Mouse (Mus musculus) CH12.LX (cell line): Measurements from ENCODE around the gene Ddn. TPM values are rescaled to one million over a fixed set of nuclear protein-coding genes. Genes with fewer than 3 reads are reported as not detected.

Experiments used
- DNase-seq: peaks from one replicate; pipeline ENCODE4 v3.0.0-alpha.2; 2013; ENCODE audit errors: extremely low read depth
- H3K27ac ChIP-seq: 2 replicates; pipeline ENCODE4 v1.5.1; 2012; ENCODE audit warnings: low read depth, mild to moderate bottlenecking, control low read depth, moderate library complexity; ENCODE audit not compliant: insufficient read depth
- H3K27me3 ChIP-seq: replicated peaks from 2 replicates; pipeline ENCODE3; 2012; ENCODE audit warnings: inconsistent platforms
- H3K36me3 ChIP-seq, 2 experiments: replicated peaks in 1 of 2; 2 replicates each; pipeline versions ENCODE3 to v1.6.1; 2012; ENCODE audit warnings: inconsistent platforms in 1 of 2, low read length in 1 of 2, mild to moderate bottlenecking in 1 of 2, mixed read lengths in 1 of 2, moderate library complexity in 1 of 2; ENCODE audit not compliant: control insufficient read depth in 1 of 2, insufficient read depth in 1 of 2
- H3K4me1 ChIP-seq, 2 experiments: 2 replicates each; pipeline ENCODE4 v1.6.1; 2012; ENCODE audit warnings: inconsistent platforms in 1 of 2, moderate library complexity in 1 of 2; ENCODE audit not compliant: insufficient read depth in 2 of 2, control insufficient read depth in 1 of 2
- H3K4me2 ChIP-seq: 2 replicates; pipeline ENCODE4 v1.6.1; 2012; ENCODE audit warnings: low read depth, mild to moderate bottlenecking, control low read depth; ENCODE audit not compliant: poor library complexity, insufficient read depth, severe bottlenecking
- H3K4me3 ChIP-seq, 3 experiments: fragments of 150-350 bp in 1 of 3; sonication (generic) in 1 of 3; replicated peaks in 1 of 3; 2 replicates each; pipeline versions ENCODE3 to v1.5.1; 2011 to 2012; ENCODE audit warnings: low read depth in 2 of 3, low read length in 2 of 3, mild to moderate bottlenecking in 2 of 3, moderate library complexity in 2 of 3, control low read depth in 1 of 3, improper control_type of control experiment in 1 of 3, inconsistent platforms in 1 of 3, mixed read lengths in 1 of 3; ENCODE audit not compliant: poor library complexity in 1 of 3
- H3K79me2 ChIP-seq: replicated peaks from 2 replicates; pipeline ENCODE4 v1.6.1; 2012; ENCODE audit warnings: mild to moderate bottlenecking, moderate library complexity; ENCODE audit not compliant: control insufficient read depth, poor library complexity, insufficient read depth, severe bottlenecking; ENCODE audit errors: extremely low read depth
- H3K9ac ChIP-seq: 2 replicates; pipeline ENCODE4 v1.6.1; 2012; ENCODE audit warnings: low read depth, mild to moderate bottlenecking, control low read depth, moderate library complexity; ENCODE audit not compliant: insufficient read depth
- H3K9me3 ChIP-seq: replicated peaks from 2 replicates; pipeline ENCODE3; 2012; ENCODE audit warnings: low read length, inconsistent platforms, mixed read lengths
- BHLHE40 ChIP-seq: IDR thresholded peaks from 2 replicates; pipeline ENCODE4 v1.6.1; 2011; ENCODE audit warnings: mild to moderate bottlenecking, low read depth, low read length, improper control_type of control experiment
- CHD1 ChIP-seq: IDR thresholded peaks from 2 replicates; pipeline ENCODE4 v1.6.1; 2012; ENCODE audit warnings: low read depth, low read length, improper control_type of control experiment, inconsistent platforms
- CHD2 ChIP-seq: IDR thresholded peaks from 2 replicates; pipeline ENCODE4 v1.6.1; 2011; ENCODE audit warnings: low read length, improper control_type of control experiment
- CTCF ChIP-seq, 2 experiments: IDR thresholded peaks in 1 of 2; conservative IDR thresholded peaks in 1 of 2; 2 replicates each; pipeline ENCODE4 v1.5.1; 2011 to 2012; ENCODE audit warnings: low read depth in 2 of 2, low read length in 2 of 2, improper control_type of control experiment in 1 of 2, inconsistent platforms in 1 of 2, mild to moderate bottlenecking in 1 of 2, moderate library complexity in 1 of 2
- E2F4 ChIP-seq: IDR thresholded peaks from 2 replicates; pipeline ENCODE4 v1.6.1; 2011; ENCODE audit warnings: low read depth, low read length, improper control_type of control experiment; ENCODE audit not compliant: insufficient replicate concordance
- ELF1 ChIP-seq: IDR thresholded peaks from 2 replicates; pipeline ENCODE4 v1.6.1; 2014; ENCODE audit warnings: low read depth, mild to moderate bottlenecking, inconsistent platforms, low read length, improper control_type of control experiment
- EP300 ChIP-seq: IDR thresholded peaks from 2 replicates; pipeline ENCODE4 v1.6.1; 2011; ENCODE audit warnings: low read length, improper control_type of control experiment
- ETS1 ChIP-seq: conservative IDR thresholded peaks from 2 replicates; pipeline ENCODE4 v1.6.1; 2012; ENCODE audit warnings: low read depth, mild to moderate bottlenecking, inconsistent platforms, low read length, improper control_type of control experiment, moderate library complexity
- GABPA ChIP-seq: IDR thresholded peaks from 2 replicates; pipeline ENCODE4 v1.6.1; 2012; ENCODE audit warnings: low read depth, low read length, improper control_type of control experiment, inconsistent platforms; ENCODE audit not compliant: insufficient replicate concordance
- HCFC1 ChIP-seq: IDR thresholded peaks from 2 replicates; pipeline ENCODE4 v1.6.1; 2012; ENCODE audit warnings: low read depth, mild to moderate bottlenecking, inconsistent platforms, low read length, improper control_type of control experiment
- IRF4 ChIP-seq: IDR thresholded peaks from 2 replicates; pipeline ENCODE4 v1.6.1; 2014; ENCODE audit warnings: low read depth, mild to moderate bottlenecking, inconsistent platforms, low read length, improper control_type of control experiment
- JUN ChIP-seq: IDR thresholded peaks from 2 replicates; pipeline ENCODE4 v1.6.1; 2011; ENCODE audit warnings: low read depth, mild to moderate bottlenecking, low read length, improper control_type of control experiment, moderate library complexity; ENCODE audit not compliant: insufficient read depth
- JUND ChIP-seq: conservative IDR thresholded peaks from 2 replicates; pipeline ENCODE4 v1.6.1; 2011; ENCODE audit warnings: low read depth, low read length, improper control_type of control experiment
- KAT2A ChIP-seq: IDR thresholded peaks from 2 replicates; pipeline ENCODE4 v1.6.1; 2012; ENCODE audit warnings: low read length, improper control_type of control experiment, inconsistent platforms; ENCODE audit not compliant: insufficient replicate concordance
- MAFK ChIP-seq: IDR thresholded peaks from 2 replicates; pipeline ENCODE4 v1.6.1; 2011; ENCODE audit warnings: low read length, improper control_type of control experiment; ENCODE audit not compliant: insufficient replicate concordance
- MAX ChIP-seq: IDR thresholded peaks from 2 replicates; pipeline ENCODE4 v1.6.1; 2011; ENCODE audit warnings: low read length, improper control_type of control experiment
- MAZ ChIP-seq: IDR thresholded peaks from 2 replicates; pipeline ENCODE4 v1.6.1; 2012; ENCODE audit warnings: low read depth, mild to moderate bottlenecking, inconsistent platforms, low read length, improper control_type of control experiment, moderate library complexity
- MEF2A ChIP-seq: IDR thresholded peaks from 2 replicates; pipeline ENCODE4 v1.6.1; 2014; ENCODE audit warnings: low read depth, mild to moderate bottlenecking, inconsistent platforms, low read length, improper control_type of control experiment, borderline replicate concordance
- MXI1 ChIP-seq: IDR thresholded peaks from 2 replicates; pipeline ENCODE4 v1.6.1; 2011; ENCODE audit warnings: mild to moderate bottlenecking, low read depth, low read length, improper control_type of control experiment
- MYC ChIP-seq: IDR thresholded peaks from 2 replicates; pipeline ENCODE4 v1.6.1; 2011; ENCODE audit warnings: low read depth, mild to moderate bottlenecking, improper control_type of control experiment, low read length
- NELFE ChIP-seq: IDR thresholded peaks from 2 replicates; pipeline ENCODE4 v1.6.1; 2011; ENCODE audit warnings: low read depth, low read length, improper control_type of control experiment
- NRF1 ChIP-seq: IDR thresholded peaks from 2 replicates; pipeline ENCODE4 v1.6.1; 2014; ENCODE audit warnings: low read depth, mild to moderate bottlenecking, inconsistent platforms, low read length, improper control_type of control experiment, moderate library complexity
- PAX5 ChIP-seq: IDR thresholded peaks from 2 replicates; pipeline ENCODE4 v1.6.1; 2012; ENCODE audit warnings: low read length, inconsistent platforms, mixed read lengths
- POLR2A ChIP-seq: IDR thresholded peaks from 2 replicates; pipeline ENCODE4 v1.6.1; 2011; ENCODE audit warnings: low read depth, mild to moderate bottlenecking, improper control_type of control experiment, low read length
- POLR2AphosphoS2 ChIP-seq: IDR thresholded peaks from 2 replicates; pipeline ENCODE4 v1.6.1; 2011; ENCODE audit warnings: low read depth, low read length, improper control_type of control experiment
- RAD21 ChIP-seq: IDR thresholded peaks from 2 replicates; pipeline ENCODE4 v1.6.1; 2011; ENCODE audit warnings: low read depth, mild to moderate bottlenecking, low read length, improper control_type of control experiment, moderate library complexity
- RCOR1 ChIP-seq: conservative IDR thresholded peaks from 2 replicates; pipeline ENCODE4 v1.6.1; 2012; ENCODE audit warnings: low read depth, mild to moderate bottlenecking, inconsistent platforms, low read length, improper control_type of control experiment
- SIN3A ChIP-seq: IDR thresholded peaks from 2 replicates; pipeline ENCODE4 v1.6.1; 2012; ENCODE audit warnings: low read length, improper control_type of control experiment, inconsistent platforms
- SMC3 ChIP-seq: IDR thresholded peaks from 2 replicates; pipeline ENCODE4 v1.6.1; 2011; ENCODE audit warnings: low read depth, low read length, improper control_type of control experiment
- TBP ChIP-seq: conservative IDR thresholded peaks from 2 replicates; pipeline ENCODE4 v1.6.1; 2011; ENCODE audit warnings: low read depth, low read length, improper control_type of control experiment
- TCF12 ChIP-seq: IDR thresholded peaks from 2 replicates; pipeline ENCODE4 v1.6.1; 2014; ENCODE audit warnings: low read depth, mild to moderate bottlenecking, inconsistent platforms, low read length, improper control_type of control experiment
- UBTF ChIP-seq: IDR thresholded peaks from 2 replicates; pipeline ENCODE4 v1.6.1; 2012; ENCODE audit warnings: low read depth, mild to moderate bottlenecking, inconsistent platforms, low read length, improper control_type of control experiment, moderate library complexity
- USF1 ChIP-seq: IDR thresholded peaks from 2 replicates; pipeline ENCODE4 v1.6.1; 2014; ENCODE audit warnings: low read depth, mild to moderate bottlenecking, inconsistent platforms, low read length, improper control_type of control experiment
- USF2 ChIP-seq: conservative IDR thresholded peaks from 2 replicates; pipeline ENCODE4 v1.6.1; 2011; ENCODE audit warnings: low read depth, low read length, improper control_type of control experiment
- ZC3H11A ChIP-seq: IDR thresholded peaks from 2 replicates; pipeline ENCODE4 v1.6.1; 2012; ENCODE audit warnings: low read depth, mild to moderate bottlenecking, inconsistent platforms, low read length, improper control_type of control experiment
- ZKSCAN1 ChIP-seq: IDR thresholded peaks from 2 replicates; pipeline ENCODE4 v1.6.1; 2012; ENCODE audit warnings: low read depth, inconsistent platforms, low read length, improper control_type of control experiment, borderline replicate concordance
- ZMIZ1 ChIP-seq: IDR thresholded peaks from 2 replicates; pipeline ENCODE4 v1.6.1; 2012; ENCODE audit warnings: low read depth, mild to moderate bottlenecking, inconsistent platforms, low read length, improper control_type of control experiment
- ZNF384 ChIP-seq: IDR thresholded peaks from 2 replicates; pipeline ENCODE4 v1.6.1; 2012; ENCODE audit warnings: low read depth, low read length, improper control_type of control experiment, inconsistent platforms
- dilution Hi-C: fragments of 300-500 bp; cut with MboI; formaldehyde crosslinking; loops from 2 replicates; pipeline ENCODE4 v1.14.3; 2020; ENCODE audit warnings: low sequenced_read_pairs; ENCODE audit not compliant: extremely low pct_unique_long_range_greater_than_20kb, extremely low pct_ligation_motif_present
- in situ Hi-C: fragments of 300-500 bp; cut with MboI; formaldehyde crosslinking; loops from 3 replicates; pipeline ENCODE4 v1.14.3; 2019; ENCODE audit warnings: low sequenced_read_pairs, low pct_ligation_motif_present, low pct_unique_long_range_greater_than_20kb, mixed read lengths
- polyA plus RNA-seq: library from polyadenylated mRNA; unstranded; fragments of >175 nt; gene quantifications from 2 replicates; pipeline ENCODE4 v1.2.1, GENCODE M21; 2012; ENCODE audit warnings: low read depth; ENCODE audit not compliant: insufficient read length
- total RNA-seq, 2 experiments: library from RNA; depleted of rRNA; stranded (reverse); fragments of 300-350 nt in 1 of 2; fragments of >200 nt in 1 of 2; gene quantifications; 2 replicates each; pipeline ENCODE4 v1.2.3; 2012 to 2014

Gene Ddn
- total and polyA plus RNA-seq, 3 experiments, result 0.04 TPM; not detected in 2

DNA sequence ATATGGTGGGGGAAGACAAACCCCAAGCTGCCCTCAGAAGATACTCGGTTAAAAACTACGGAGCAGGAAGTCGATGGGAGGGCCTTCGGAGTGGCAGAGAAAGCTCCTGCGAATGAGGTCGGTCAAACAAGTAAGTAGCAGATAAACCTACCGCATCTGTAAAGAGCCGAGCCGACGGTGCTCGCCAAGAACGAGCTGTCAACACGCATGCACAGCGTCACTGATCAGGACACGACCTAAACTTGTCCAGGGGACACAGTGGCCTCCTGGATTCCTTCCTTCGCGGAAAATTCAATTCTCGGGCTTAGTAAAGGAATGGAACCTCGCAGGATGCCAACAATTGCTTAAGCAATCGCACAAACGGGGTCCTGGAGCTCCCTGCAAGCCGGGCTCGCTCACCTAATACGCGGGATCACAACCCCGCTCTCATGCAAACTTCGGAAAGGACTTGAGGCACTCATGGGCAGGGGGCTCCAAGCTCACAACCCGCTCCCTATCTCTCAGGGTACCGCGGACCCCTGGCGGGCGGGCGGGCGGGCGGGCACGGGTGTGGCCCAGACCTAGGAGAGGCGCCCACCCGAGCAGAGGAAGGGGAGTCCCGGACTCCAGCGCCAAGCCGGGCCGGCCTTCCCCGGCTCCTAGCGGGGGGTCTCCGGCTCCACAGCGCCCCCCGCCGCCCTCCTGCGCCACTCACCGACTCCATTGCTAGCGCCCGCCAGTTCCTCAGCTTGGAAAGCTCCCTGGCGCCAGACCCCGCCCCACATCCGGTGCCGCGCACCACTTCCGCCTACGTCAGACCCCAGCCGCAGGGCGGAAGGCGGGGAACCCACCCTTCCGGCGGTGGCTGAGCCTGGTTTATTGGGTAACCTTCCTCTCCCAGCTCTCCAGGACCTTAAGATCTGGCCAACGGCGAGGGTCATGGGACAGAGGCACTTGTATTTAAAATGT, 21.7 kb upstream of the Ddn start, which contains the start of gene Prkag1:
TSS of gene Prkag1 (minus strand) at position 786 of the 948 bp plus-strand sequence.
- peak; percentile 97 for DNase-seq
- Histone ChIP-seq H3K9me3 (no peaks in the 10 kb centered on the region), H3K4me1 (peaks cover 5 to 28% of the 10 kb centered on the region in 2 experiments; a peak in 3 of 4 replicates), H3K27me3 (no peaks in the 10 kb centered on the region), H3K4me3 (peak within 1 kb of the TSS; percentile 64 to 94 (median 71)), H3K4me2 (peak within 1 kb of the TSS; percentile 96), H3K36me3 (peaks cover 33 to 60% of the 10 kb centered on the region in 2 experiments), H3K79me2 (peaks cover 8% of the 10 kb centered on the region; the same call in 1 of the 2 replicates), H3K9ac (peak within 1 kb of the TSS; percentile 81), H3K27ac (peak within 1 kb of the TSS; percentile 78)
- TF ChIP-seq MEF2A (no peak), KAT2A (no peak), ZNF384 (peak; percentile 63), POLR2AphosphoS2 (peak; percentile 97), MAZ (no peak), TBP (peak; percentile 76), ZKSCAN1 (no peak), UBTF (peak; percentile 61), PAX5 (no peak), MXI1 (no peak), JUND (no peak), CTCF (conservative IDR thresholded peaks at IDR 0.05 in 1 of 2, IDR thresholded peaks at IDR 0.05 in 1 of 2; ENCODE audit: low read depth in 2 of 2, low read length in 2 of 2) (peak in 1 of 2 experiments; percentile 73; a peak in 2 of 4 replicates), BHLHE40 (no peak), ZC3H11A (no peak), GABPA (no peak), USF2 (no peak), CHD2 (no peak), POLR2A (peak; percentile 77), MAX (no peak), NRF1 (no peak; the same call in 1 of the 2 replicates), USF1 (no peak), ETS1 (no peak), NELFE (no peak), RAD21 (no peak), RCOR1 (no peak), EP300 (no peak), IRF4 (no peak), TCF12 (no peak; the same call in none of the 2 replicates), SIN3A (no peak; the same call in none of the 2 replicates), JUN (no peak), MAFK (no peak), CHD1 (no peak), HCFC1 (peak; percentile 87), ZMIZ1 (no peak), SMC3 (no peak), E2F4 (no peak), ELF1 (peak; percentile 97), MYC (no peak)
- dilution Hi-C loops, result no loop called here
- in situ Hi-C loops, result loop anchor here (5.0 kb wide), 1 partner anchor 36 kb away; no protein-coding TSS in a partner anchor
